ENCODE assay signal across 8 mouse cellular contexts in the genomic region with DNA sequence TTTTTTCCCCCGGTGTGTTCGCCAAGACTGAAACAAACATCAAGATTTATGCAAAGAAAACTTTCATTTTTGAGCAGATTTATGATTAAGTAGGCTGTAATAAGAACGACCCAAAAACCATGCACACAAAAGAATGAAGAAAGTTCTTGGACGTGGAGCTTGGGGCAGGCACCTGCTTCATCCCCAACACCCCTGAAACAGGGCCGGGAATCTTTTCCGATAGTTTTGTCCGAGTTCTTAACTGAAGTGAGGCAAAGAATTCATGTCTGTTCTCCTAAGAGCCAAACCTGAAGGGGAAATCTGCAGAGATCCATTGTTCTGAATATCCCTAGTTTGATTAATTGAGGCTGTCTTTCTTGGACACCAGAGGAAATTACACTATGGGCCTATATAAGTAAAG. TPM values are rescaled to one million over a fixed set of nuclear protein-coding genes. Genes with fewer than 3 reads are reported as not detected.
DNase-seq lines count a peak whose midpoint lies in the region; ATAC-seq and TF ChIP-seq lines count a peak whose summit lies in the region.

No protein-coding gene starts in this region.

- no peaks in the 10 kb centered on the region for H3K27me3 ChIP-seq in kidney, embryonic 16.5 days (ENCODE audit: insufficient read depth, low read length)
- H3K27me3 ChIP-seq in embryonic facial prominence, embryonic 13.5 days, result no peaks in the 10 kb centered on the region
- H3K27me3 ChIP-seq in intestine, embryonic 16.5 days (replicated peaks; ENCODE audit: control insufficient read depth, insufficient read depth, low read length), result no peaks in the 10 kb centered on the region
- H3K27me3 ChIP-seq in myocyte (ENCODE audit: control insufficient read depth, insufficient read depth, insufficient read length), result no peaks in the 10 kb centered on the region

- H3K36me3 ChIP-seq in kidney, embryonic 16.5 days (ENCODE audit: insufficient read depth, low read length), result no peaks in the 10 kb centered on the region
- H3K36me3 ChIP-seq in embryonic facial prominence, embryonic 13.5 days, result no peaks in the 10 kb centered on the region
- no peaks in the 10 kb centered on the region for H3K36me3 ChIP-seq in intestine, embryonic 16.5 days (ENCODE audit: control insufficient read depth, insufficient read depth, low read length)
- H3K36me3 ChIP-seq in myocyte (ENCODE audit: control insufficient read depth, insufficient read depth), result no peaks in the 10 kb centered on the region

- DNase-seq in kidney, adult 11 months, result no peak
- no peak for DNase-seq in cerebellum, adult 9-11 months
- DNase-seq in cerebellum, postnatal 4 days (ENCODE audit: low spot score in 2 of 2), result no peak
- DNase-seq in embryo, embryonic 10.5 days (ENCODE audit: low spot score), result no peak

- peak overlapping the region; percentile 21 for H3ac ChIP-seq in myocyte (ENCODE audit: control insufficient read depth, insufficient read length)

- 62% methylated on average over 7 of the region's 7 CpGs for WGBS in kidney, embryonic 16.5 days
- WGBS in embryonic facial prominence, embryonic 13.5 days, result 80% methylated on average over 7 of the region's 7 CpGs
- 71% methylated on average over 7 of the region's 7 CpGs for WGBS in intestine, embryonic 16.5 days

- no peak overlapping the region for H3K27ac ChIP-seq in kidney, embryonic 16.5 days (ENCODE audit: low read length)
- H3K27ac ChIP-seq in embryonic facial prominence, embryonic 13.5 days, result no peak overlapping the region
- no peak overlapping the region for H3K27ac ChIP-seq in intestine, embryonic 16.5 days (ENCODE audit: low read length)

- H3K79me2 ChIP-seq in myocyte (ENCODE audit: control insufficient read depth, insufficient read depth), result no peaks in the 10 kb centered on the region

- H3K9me3 ChIP-seq in kidney, embryonic 16.5 days (ENCODE audit: low read length), result no peaks in the 10 kb centered on the region
- no peaks in the 10 kb centered on the region for H3K9me3 ChIP-seq in embryonic facial prominence, embryonic 13.5 days
- no peaks in the 10 kb centered on the region for H3K9me3 ChIP-seq in intestine, embryonic 16.5 days (ENCODE audit: control insufficient read depth, low read length)

- no peak for ATAC-seq in kidney, embryonic 16.5 days (ENCODE audit: low FRiP score, low TSS enrichment)
- no peak for ATAC-seq in embryonic facial prominence, embryonic 13.5 days (ENCODE audit: insufficient number of reproducible peaks, insufficient read depth, low FRiP score, low TSS enrichment, low read depth)
- ATAC-seq in intestine, embryonic 16.5 days, result no peak

- peak overlapping the region; percentile 62 for H3K4me2 ChIP-seq in kidney, embryonic 16.5 days (replicated peaks; ENCODE audit: low read depth, low read length)
- H3K4me2 ChIP-seq in embryonic facial prominence, embryonic 13.5 days, result peak overlapping the region; percentile 68
- H3K4me2 ChIP-seq in intestine, embryonic 16.5 days (ENCODE audit: low read depth, low read length), result peak overlapping the region; percentile 63
- peak overlapping the region; percentile 94 for H3K4me2 ChIP-seq in myocyte (ENCODE audit: low read depth)

- peak overlapping the region; percentile 87; the same call in 1 of the 2 replicates for H3K4me3 ChIP-seq in kidney, embryonic 16.5 days (ENCODE audit: low read length)
- peak overlapping the region; percentile 95 for H3K4me3 ChIP-seq in embryonic facial prominence, embryonic 13.5 days
- H3K4me3 ChIP-seq in intestine, embryonic 16.5 days (ENCODE audit: low read length), result no peak overlapping the region
- H3K4me3 ChIP-seq in myocyte, result peak overlapping the region; percentile 37

- TF ChIP-seq POLR2A in myocyte (IDR thresholded peaks at IDR 0.05; ENCODE audit: insufficient read length, low read depth), result no peak

- no peak overlapping the region for H3K9ac ChIP-seq in kidney, embryonic 16.5 days (replicated peaks; ENCODE audit: low read length)
- no peak overlapping the region for H3K9ac ChIP-seq in embryonic facial prominence, embryonic 13.5 days
- H3K9ac ChIP-seq in intestine, embryonic 16.5 days (ENCODE audit: low read depth, low read length), result 0 out of 2 replicates have a peak overlapping the region, but pooled peaks have one; percentile 38

- H3K4me1 ChIP-seq in kidney, embryonic 16.5 days (ENCODE audit: insufficient read depth, low read length), result peaks cover 10% of the 10 kb centered on the region; the same call in 1 of the 2 replicates
- peaks cover 7% of the 10 kb centered on the region; the same call in 1 of the 2 replicates for H3K4me1 ChIP-seq in embryonic facial prominence, embryonic 13.5 days
- H3K4me1 ChIP-seq in intestine, embryonic 16.5 days (ENCODE audit: control insufficient read depth, insufficient read depth, low read length), result no peaks in the 10 kb centered on the region

TF ChIP-seq in myocyte, 11 proteins besides CTCF, POLR2A, EP300 and RAD21:
- TF ChIP-seq E2F4 (IDR thresholded peaks at IDR 0.05; ENCODE audit: insufficient read depth), result no peak
- no peak for TF ChIP-seq SRF (IDR thresholded peaks at IDR 0.05; ENCODE audit: control insufficient read depth, insufficient read length, low read depth)
- no peak for TF ChIP-seq CEBPB (IDR thresholded peaks at IDR 0.05; ENCODE audit: insufficient read depth, poor library complexity, severe bottlenecking)
- TF ChIP-seq POLR2AphosphoS2 (IDR thresholded peaks at IDR 0.05; ENCODE audit: insufficient read length, low read depth), result no peak
- TF ChIP-seq REST (IDR thresholded peaks at IDR 0.05; ENCODE audit: insufficient read depth, insufficient read length), result no peak
- TF ChIP-seq MYOG (IDR thresholded peaks at IDR 0.05; ENCODE audit: control insufficient read depth in 1 of 3, insufficient read depth in 1 of 3, insufficient read length in 2 of 3, low read depth in 2 of 3), result no peak
- TF ChIP-seq MYOD1 (IDR thresholded peaks at IDR 0.05; ENCODE audit: control insufficient read depth in 1 of 3, insufficient read length in 2 of 3, low read depth in 2 of 3), result no peak
- TF ChIP-seq TCF3 (IDR thresholded peaks at IDR 0.05; ENCODE audit: insufficient read length, low read depth), result no peak
- TF ChIP-seq USF1 (IDR thresholded peaks at IDR 0.05; ENCODE audit: low read depth), result no peak
- no peak for TF ChIP-seq MAX (IDR thresholded peaks at IDR 0.05; ENCODE audit: low read depth)
- TF ChIP-seq TCF12 (IDR thresholded peaks at IDR 0.05; ENCODE audit: insufficient read depth, poor library complexity, severe bottlenecking), result no peak

RNA-seq across cellular contexts. Expression of a gene that starts 1.1 kb away (rescaled TPM):
- 8.8 and 9.5 TPM in 2 replicates for polyA plus RNA-seq in kidney, embryonic 16.5 days (2015; fragmentation: Nextera tagmentation; extraction: Ambion mirVana)
- 9.6 and 10.0 TPM in 2 replicates for polyA plus RNA-seq in embryonic facial prominence, embryonic 13.5 days (2015; fragmentation: Nextera tagmentation; extraction: Ambion mirVana)
- 5.8 and 6.4 TPM in 2 replicates for polyA plus RNA-seq in intestine, embryonic 16.5 days (2015; fragmentation: Nextera tagmentation; extraction: Ambion mirVana)
- 2.8 TPM for polyA plus RNA-seq in myocyte (2012; fragmentation: generic; extraction: Trizol)

RNA-seq across cellular contexts. Expression of a gene that starts 20.1 kb away (rescaled TPM):
- 1.4 and 2.6 TPM in 2 replicates for polyA plus RNA-seq in kidney, embryonic 16.5 days (2015; fragmentation: Nextera tagmentation; extraction: Ambion mirVana)
- 9.3 and 10.0 TPM in 2 replicates for polyA plus RNA-seq in embryonic facial prominence, embryonic 13.5 days (2015; fragmentation: Nextera tagmentation; extraction: Ambion mirVana)
- 1.8 and 2.0 TPM in 2 replicates for polyA plus RNA-seq in intestine, embryonic 16.5 days (2015; fragmentation: Nextera tagmentation; extraction: Ambion mirVana)
- polyA plus RNA-seq in myocyte (2012; fragmentation: generic; extraction: Trizol), result not detected
